ENCODE assay signal across 8 mouse cellular contexts in the genomic region with DNA sequence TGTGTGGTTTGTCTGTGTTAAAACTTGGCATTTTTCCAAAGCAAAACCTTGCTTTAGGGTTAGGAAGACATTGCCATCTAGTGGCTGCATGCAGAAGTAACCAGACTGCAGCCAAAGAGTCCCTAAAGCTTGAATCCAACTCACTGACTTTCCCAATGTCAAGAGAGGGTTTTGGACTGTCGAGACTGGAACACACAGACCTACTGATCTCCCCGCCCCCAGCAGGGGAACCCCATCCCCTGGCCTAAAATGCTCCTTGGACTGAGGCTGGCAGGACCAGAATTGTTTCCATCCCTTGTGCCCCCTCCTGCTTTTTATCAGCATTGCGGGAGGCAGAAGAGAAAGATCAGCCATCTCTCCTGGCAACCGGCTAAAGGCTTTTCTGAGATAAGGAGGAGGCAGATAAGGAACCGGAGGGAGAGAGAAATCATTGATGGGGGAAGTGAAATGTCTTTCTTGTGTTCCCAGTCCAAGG. TPM values are rescaled to one million over a fixed set of nuclear protein-coding genes. Genes with fewer than 3 reads are reported as not detected.
A peak's percentile ranks its signal among the peaks of the same experiment; 100 is the strongest.
DNase-seq lines count a peak whose midpoint lies in the region; ATAC-seq and TF ChIP-seq lines count a peak whose summit lies in the region.

No protein-coding gene starts in this region.

- peak; percentile 20 for TF ChIP-seq CTCF in ES-Bruce4 (IDR thresholded peaks at IDR 0.05; ENCODE audit: low read depth, low read length)
- peak; percentile 88 for TF ChIP-seq CTCF in lung, postnatal 0 days (IDR thresholded peaks at IDR 0.05)

- no peak for TF ChIP-seq EP300 in ES-Bruce4 (IDR thresholded peaks at IDR 0.05; ENCODE audit: insufficient read depth, low read depth, low read length)
- no peak; the same call in 1 of the 2 replicates for TF ChIP-seq EP300 in lung, postnatal 0 days (IDR thresholded peaks at IDR 0.05)

- no peaks in the 10 kb centered on the region for H3K4me1 ChIP-seq in ES-Bruce4 (ENCODE audit: control insufficient read depth, insufficient read depth, low read length)
- H3K4me1 ChIP-seq in forebrain, embryonic 14.5 days (ENCODE audit: control insufficient read depth, insufficient read depth, low read length) = no peaks in the 10 kb centered on the region
- peaks cover 6% of the 10 kb centered on the region for H3K4me1 ChIP-seq in hindbrain, embryonic 10.5 days (replicated peaks)
- H3K4me1 ChIP-seq in lung, postnatal 0 days (ENCODE audit: insufficient read depth, low read depth, low read length) = no peaks in the 10 kb centered on the region

- ATAC-seq in forebrain, embryonic 14.5 days = peak; percentile 70
- ATAC-seq in lung, postnatal 0 days = peak; percentile 41; the same call in 1 of the 2 replicates

- H3K9me3 ChIP-seq in ES-Bruce4 (replicated peaks; ENCODE audit: control insufficient read depth, insufficient read depth, low read length, poor library complexity, severe bottlenecking) = no peaks in the 10 kb centered on the region
- no peaks in the 10 kb centered on the region for H3K9me3 ChIP-seq in forebrain, embryonic 14.5 days (replicated peaks; ENCODE audit: control insufficient read depth, low read length)
- H3K9me3 ChIP-seq in hindbrain, embryonic 10.5 days = no peaks in the 10 kb centered on the region
- no peaks in the 10 kb centered on the region for H3K9me3 ChIP-seq in lung, postnatal 0 days (ENCODE audit: low read length)

- 28% methylated on average over 5 of the region's 5 CpGs for WGBS in forebrain, embryonic 14.5 days
- 25% methylated on average over 5 of the region's 5 CpGs for whole genome bisulfite sequencing in hindbrain, embryonic 10.5 days
- 5% methylated on average over 5 of the region's 5 CpGs for WGBS in lung, postnatal 0 days

- H3K27me3 ChIP-seq in ES-Bruce4 (ENCODE audit: control insufficient read depth, insufficient read depth, low read length, poor library complexity, severe bottlenecking) = no peaks in the 10 kb centered on the region
- no peaks in the 10 kb centered on the region for H3K27me3 ChIP-seq in forebrain, embryonic 14.5 days (replicated peaks; ENCODE audit: control insufficient read depth, insufficient read depth, low read length)
- H3K27me3 ChIP-seq in hindbrain, embryonic 10.5 days (ENCODE audit: insufficient read depth, poor library complexity, severe bottlenecking) = 0 out of 2 replicates have a peak, but pooled peaks cover 3% of the 10 kb centered on the region
- H3K27me3 ChIP-seq in lung, postnatal 0 days (replicated peaks; ENCODE audit: insufficient read depth, low read length) = no peaks in the 10 kb centered on the region

- TF ChIP-seq POLR2A in ES-Bruce4 (IDR thresholded peaks at IDR 0.05; ENCODE audit: insufficient read depth, low read length) = no peak

- H3K36me3 ChIP-seq in ES-Bruce4 (ENCODE audit: control insufficient read depth, insufficient read depth, low read length, poor library complexity, severe bottlenecking) = no peaks in the 10 kb centered on the region
- no peaks in the 10 kb centered on the region for H3K36me3 ChIP-seq in forebrain, embryonic 14.5 days (ENCODE audit: control insufficient read depth, insufficient read depth, low read length)
- no peaks in the 10 kb centered on the region for H3K36me3 ChIP-seq in hindbrain, embryonic 10.5 days
- no peaks in the 10 kb centered on the region for H3K36me3 ChIP-seq in lung, postnatal 0 days (ENCODE audit: insufficient read depth, low read length)

- no peak overlapping the region for H3K4me3 ChIP-seq in ES-Bruce4 (ENCODE audit: low read depth, low read length)
- no peak overlapping the region for H3K4me3 ChIP-seq in forebrain, embryonic 14.5 days (ENCODE audit: low read depth, low read length)
- no peak overlapping the region for H3K4me3 ChIP-seq in hindbrain, embryonic 10.5 days
- H3K4me3 ChIP-seq in lung, postnatal 0 days (ENCODE audit: low read depth, low read length) = no peak overlapping the region

- no peak overlapping the region for H3K27ac ChIP-seq in ES-Bruce4 (ENCODE audit: insufficient read depth, low read length)
- no peak overlapping the region for H3K27ac ChIP-seq in forebrain, embryonic 14.5 days (ENCODE audit: low read depth, low read length)
- H3K27ac ChIP-seq in hindbrain, embryonic 10.5 days = peak overlapping the region; percentile 29; the same call in 1 of the 2 replicates
- no peak overlapping the region for H3K27ac ChIP-seq in lung, postnatal 0 days (ENCODE audit: low read length)

- H3K9ac ChIP-seq in ES-Bruce4 (ENCODE audit: low read depth, poor library complexity, severe bottlenecking) = no peak overlapping the region
- no peak overlapping the region for H3K9ac ChIP-seq in forebrain, embryonic 14.5 days (ENCODE audit: low read length)
- no peak overlapping the region for H3K9ac ChIP-seq in lung, postnatal 0 days (replicated peaks; ENCODE audit: low read depth)

- DNase-seq in brain, adult 2 months (ENCODE audit: low read depth, low spot score) = peak; percentile 90
- peak; percentile 92 for DNase-seq in forebrain, embryonic 14.5 days (ENCODE audit: low spot score)
- DNase-seq in hindbrain, embryonic 10.5 days (ENCODE audit: low spot score) = peak; percentile 42
- DNase-seq in layer of hippocampus, adult 8-10 months (ENCODE audit: low spot score in 2 of 2) = peak; percentile 39 to 71
- peak; percentile 87 for DNase-seq in lung, postnatal 0 days (ENCODE audit: low spot score)
- peak; percentile 29 for DNase-seq in ovary, adult 18-20 months (ENCODE audit: low spot score)
- DNase-seq in thymus, postnatal 25 days = peak; percentile 16

- no peak overlapping the region for H3K4me2 ChIP-seq in forebrain, embryonic 14.5 days (ENCODE audit: low read length)
- H3K4me2 ChIP-seq in lung, postnatal 0 days (replicated peaks; ENCODE audit: low read depth, low read length) = peak overlapping the region; percentile 29

RNA-seq across cellular contexts. Expression of a gene that starts 44.4 kb away (rescaled TPM):
- not detected in 2 replicates for polyA plus RNA-seq in ES-Bruce4 (2011; ENCODE audit: insufficient read depth, insufficient read length, low read depth, missing spikeins)
- polyA plus RNA-seq in forebrain, embryonic 14.5 days (2014; fragmentation: Nextera tagmentation; extraction: Ambion mirVana) = 0.09 TPM in 1 of 2 replicates, not detected in the other
- polyA plus RNA-seq in hindbrain, embryonic 10.5 days (2016; fragmentation: Nextera tagmentation; extraction: Ambion mirVana) = 0.18 TPM in 1 of 2 replicates, not detected in the other
- total RNA-seq in layer of hippocampus, adult 8-10 months (2022) = not detected
- 4.9 and 5.9 TPM in 2 replicates for polyA plus RNA-seq in lung, postnatal 0 days (2015; fragmentation: Nextera tagmentation; extraction: Ambion mirVana)

Comparison
In these comparisons a context has a peak if more than half of its experiments do, and no peak if none do; other contexts are left out.
1. DNase-seq: peak in every context shown above with its lines; median percentile 92 in forebrain, embryonic 14.5 days; 90 in brain, adult 2 months; 87 in lung, postnatal 0 days; 55 in layer of hippocampus, adult 8-10 months; 42 in hindbrain, embryonic 10.5 days; 29 in ovary, adult 18-20 months; 16 in thymus, postnatal 25 days.